Mouse (Mus musculus): Measurements from ENCODE around the gene Med28. TPM values are rescaled to one million over a fixed set of nuclear protein-coding genes. Genes with fewer than 3 reads are reported as not detected.

The Med28 gene
- total RNA-seq (2014; rRNA removed), result 65.0 and 86.6 TPM in 2 replicates
- polyA plus RNA-seq (2015; fragmentation: Nextera tagmentation; extraction: Ambion mirVana), result 277 and 325 TPM in 2 replicates

DNA sequence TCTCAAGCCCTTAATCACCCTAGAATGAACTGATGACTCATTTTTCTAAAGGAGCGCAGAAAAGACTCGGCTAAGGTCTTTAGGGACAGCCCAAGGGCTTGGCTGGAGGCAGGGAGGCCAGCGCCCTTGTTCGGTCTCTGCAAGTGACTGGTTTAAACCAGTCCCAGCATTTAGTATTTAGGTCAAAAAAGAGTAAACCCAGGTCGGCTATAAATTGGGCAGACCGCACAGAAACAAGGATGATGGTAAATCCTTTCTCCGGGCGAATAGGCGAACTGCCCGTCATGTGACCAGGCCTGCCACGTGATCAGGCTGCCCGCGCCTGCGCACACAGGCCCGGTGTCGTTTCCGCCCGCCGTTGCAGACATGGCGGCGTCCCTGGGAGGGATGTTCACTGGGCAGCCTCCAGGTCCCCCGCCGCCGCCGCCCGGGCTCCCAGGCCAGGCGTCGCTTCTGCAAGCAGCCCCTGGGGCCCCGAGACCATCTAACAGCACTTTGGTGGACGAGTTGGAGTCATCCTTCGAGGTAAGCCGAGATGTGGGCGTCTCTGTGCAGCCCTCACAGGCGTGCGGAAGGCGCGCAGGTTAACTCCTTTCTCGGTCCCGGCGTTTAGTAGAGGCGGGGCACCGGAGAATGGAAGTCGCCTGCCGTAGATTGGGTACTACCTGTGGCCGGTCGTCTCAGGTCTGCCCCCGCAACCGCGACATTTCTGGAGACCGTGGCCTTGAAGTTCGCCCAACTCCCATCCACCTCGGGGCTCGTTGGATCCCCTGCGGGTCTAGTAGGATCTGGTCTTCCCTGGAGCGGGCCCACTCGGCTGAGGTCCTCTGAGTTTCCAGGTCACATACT lies at the start of gene Med28:
Gene Med28 (plus strand): TSS at position 270 of the 849 bp plus-strand sequence.
- Histone ChIP-seq H3K27ac (ENCODE audit: low read depth, low read length) (peak within 1 kb of the TSS; percentile 86), H3K4me1 (ENCODE audit: insufficient read depth) (peaks cover 3% of the 10 kb centered on the region), H3K4me2 (ENCODE audit: low read depth) (peak within 1 kb of the TSS; percentile 94), H3K9me3 (ENCODE audit: low read length) (no peaks in the 10 kb centered on the region), H3K9ac (peak within 1 kb of the TSS; percentile 83), H3K36me3 (ENCODE audit: insufficient read depth) (peaks cover 7% of the 10 kb centered on the region), H3K27me3 (ENCODE audit: insufficient read depth, low read length) (no peaks in the 10 kb centered on the region), H3K4me3 (ENCODE audit: low read depth, low read length) (peak within 1 kb of the TSS; percentile 76)
- peak; percentile 96 for DNase-seq
- no peak for TF ChIP-seq CTCF (IDR thresholded peaks at IDR 0.05; ENCODE audit: low read depth)
- 2% methylated on average over 56 of the region's 56 CpGs for WGBS
- peak; percentile 98 for ATAC-seq

DNA sequence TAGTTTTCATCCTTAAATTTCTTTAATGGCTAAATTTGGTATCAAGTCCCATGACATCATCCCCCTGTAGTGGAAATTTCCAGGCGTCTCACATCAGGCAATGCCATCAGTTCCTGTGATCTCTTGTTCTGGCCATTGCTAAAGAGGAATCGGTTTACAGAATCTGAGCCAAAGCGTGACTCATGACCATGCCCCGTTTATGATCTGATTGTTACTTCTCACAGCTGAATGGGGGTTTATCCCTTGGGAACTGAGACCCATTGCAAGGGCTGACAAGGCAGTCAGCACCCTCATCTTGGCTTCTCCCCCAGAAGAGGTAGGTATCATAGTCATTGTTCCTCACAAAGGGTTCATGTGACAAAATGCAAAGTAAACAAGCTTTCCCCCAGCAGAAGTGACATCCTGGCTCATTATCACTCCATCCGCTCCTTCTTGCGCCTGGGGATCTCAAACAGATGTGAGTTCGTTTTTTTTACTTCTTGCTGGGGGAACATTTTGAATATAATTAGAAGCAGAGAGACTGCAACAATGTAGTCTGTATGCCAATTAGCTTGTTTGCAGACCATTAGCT lies 47.1 kb upstream of the Med28 start:
- Histone ChIP-seq H3K27ac (ENCODE audit: low read depth, low read length) (no peak overlapping the region), H3K36me3 (ENCODE audit: insufficient read depth) (no peaks in the 10 kb centered on the region), H3K4me2 (ENCODE audit: low read depth) (no peak overlapping the region), H3K9me3 (ENCODE audit: low read length) (no peaks in the 10 kb centered on the region), H3K27me3 (ENCODE audit: insufficient read depth, low read length) (no peaks in the 10 kb centered on the region), H3K4me1 (ENCODE audit: insufficient read depth) (no peaks in the 10 kb centered on the region), H3K9ac (no peak overlapping the region), H3K4me3 (ENCODE audit: low read depth, low read length) (no peak overlapping the region)
- no peak for TF ChIP-seq CTCF (IDR thresholded peaks at IDR 0.05; ENCODE audit: low read depth)
- ATAC-seq (no peak), DNase-seq (no peak)
- 32% methylated on average over 7 of the region's 7 CpGs for WGBS

DNA sequence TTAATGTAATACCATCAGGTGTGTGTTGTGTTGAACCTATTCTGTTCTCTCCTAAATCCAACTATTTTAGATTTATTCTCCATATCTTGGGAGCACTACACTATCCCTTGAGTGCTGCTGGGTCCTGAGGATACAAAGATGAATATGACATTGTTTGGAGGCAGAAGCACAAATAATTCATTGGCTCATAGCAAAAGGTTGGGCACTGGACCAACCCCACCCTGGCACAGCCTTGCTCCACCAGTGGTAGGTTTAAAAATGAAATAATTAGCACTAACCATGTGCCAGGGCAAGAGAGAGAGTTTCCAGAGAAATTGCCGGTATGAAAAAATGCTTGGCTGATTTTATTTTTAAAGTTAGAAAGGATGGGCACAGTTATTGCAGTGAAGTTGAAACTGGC lies 46.5 kb upstream of the Med28 start:
- Histone ChIP-seq H3K27me3 (ENCODE audit: insufficient read depth, low read length) (no peaks in the 10 kb centered on the region), H3K4me2 (ENCODE audit: low read depth) (no peak overlapping the region), H3K27ac (ENCODE audit: low read depth, low read length) (no peak overlapping the region), H3K4me3 (ENCODE audit: low read depth, low read length) (no peak overlapping the region), H3K36me3 (ENCODE audit: insufficient read depth) (no peaks in the 10 kb centered on the region), H3K4me1 (ENCODE audit: insufficient read depth) (no peaks in the 10 kb centered on the region), H3K9ac (no peak overlapping the region), H3K9me3 (ENCODE audit: low read length) (no peaks in the 10 kb centered on the region)
- TF ChIP-seq CTCF (IDR thresholded peaks at IDR 0.05; ENCODE audit: low read depth), result no peak
- DNase-seq (no peak), ATAC-seq (no peak)
- 55% methylated on average over 1 of the region's 1 CpGs for WGBS

DNA sequence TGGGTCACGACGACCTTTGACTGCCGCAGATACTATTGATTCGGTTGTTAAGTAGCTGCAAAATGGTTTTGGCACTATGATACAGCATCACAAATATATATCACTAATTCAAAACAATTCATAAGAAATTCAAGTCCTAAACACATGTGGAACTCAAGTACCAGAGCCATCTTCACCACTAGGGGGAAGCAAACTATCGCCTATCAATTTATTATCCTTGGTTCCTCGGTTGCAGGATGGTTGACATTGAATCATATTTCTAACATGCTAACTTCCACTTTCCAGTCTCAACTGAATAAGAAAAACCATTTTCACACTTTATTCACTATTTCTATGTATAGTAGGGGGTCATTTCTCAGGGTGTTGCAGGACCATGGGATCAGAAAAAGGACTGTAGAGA lies 45.8 kb upstream of the Med28 start:
- Histone ChIP-seq H3K27me3 (ENCODE audit: insufficient read depth, low read length) (no peaks in the 10 kb centered on the region), H3K4me1 (ENCODE audit: insufficient read depth) (no peaks in the 10 kb centered on the region), H3K4me2 (ENCODE audit: low read depth) (no peak overlapping the region), H3K9ac (no peak overlapping the region), H3K9me3 (ENCODE audit: low read length) (no peaks in the 10 kb centered on the region), H3K27ac (ENCODE audit: low read depth, low read length) (no peak overlapping the region), H3K36me3 (ENCODE audit: insufficient read depth) (no peaks in the 10 kb centered on the region), H3K4me3 (ENCODE audit: low read depth, low read length) (no peak overlapping the region)
- ATAC-seq (peak; percentile 71), DNase-seq (peak; percentile 88)
- 23% methylated on average over 6 of the region's 6 CpGs for WGBS
- peak; percentile 89 for TF ChIP-seq CTCF (IDR thresholded peaks at IDR 0.05; ENCODE audit: low read depth)

DNA sequence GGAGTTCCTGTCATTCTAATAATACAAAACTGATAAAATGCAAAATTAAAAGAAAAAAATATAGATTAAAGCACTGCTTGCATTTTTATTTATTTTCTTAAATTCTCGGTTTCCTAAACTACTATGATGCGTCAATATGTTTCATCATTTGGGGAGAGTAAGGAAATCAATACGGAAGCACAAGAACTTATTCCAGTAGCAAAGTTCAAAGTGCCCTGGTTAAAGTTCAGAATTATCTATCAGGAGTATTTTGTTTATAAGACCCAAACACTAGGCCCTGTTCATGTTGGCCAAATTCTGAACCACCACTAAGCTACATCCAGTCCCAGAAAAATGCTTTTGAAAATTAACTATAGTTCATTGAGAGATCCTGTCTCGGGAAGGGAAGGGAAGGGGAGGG lies 45.3 kb upstream of the Med28 start:
- no peak for TF ChIP-seq CTCF (IDR thresholded peaks at IDR 0.05; ENCODE audit: low read depth)
- ATAC-seq, result no peak
- H3K36me3 ChIP-seq (ENCODE audit: insufficient read depth), result no peaks in the 10 kb centered on the region

DNA sequence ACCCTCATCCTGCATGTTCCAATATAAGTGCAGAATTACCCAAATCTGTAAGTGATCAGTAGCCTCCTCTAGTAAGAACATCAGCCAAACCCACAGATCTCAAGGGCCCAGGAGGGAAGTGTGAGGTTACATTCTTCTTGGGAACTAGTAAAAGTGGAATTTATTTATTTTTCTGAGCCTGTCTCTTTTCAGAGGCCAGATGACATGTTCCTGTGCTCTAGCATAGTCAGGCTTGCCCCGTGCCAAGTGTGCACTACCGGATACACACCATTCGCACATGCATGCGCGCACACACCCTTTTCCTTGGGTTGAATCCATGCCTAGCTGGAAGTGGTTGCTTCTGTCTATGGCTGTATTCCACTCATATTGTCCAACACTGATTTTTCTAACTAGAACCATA lies 44.3 kb upstream of the Med28 start:
- Histone ChIP-seq H3K9ac (no peak overlapping the region), H3K4me1 (ENCODE audit: insufficient read depth) (no peaks in the 10 kb centered on the region), H3K4me2 (ENCODE audit: low read depth) (no peak overlapping the region), H3K36me3 (ENCODE audit: insufficient read depth) (no peaks in the 10 kb centered on the region), H3K27me3 (ENCODE audit: insufficient read depth, low read length) (no peaks in the 10 kb centered on the region), H3K4me3 (ENCODE audit: low read depth, low read length) (no peak overlapping the region), H3K9me3 (ENCODE audit: low read length) (no peaks in the 10 kb centered on the region), H3K27ac (ENCODE audit: low read depth, low read length) (no peak overlapping the region)
- DNase-seq, result no peak
- WGBS, result 72% methylated on average over 5 of the region's 5 CpGs
- TF ChIP-seq CTCF (IDR thresholded peaks at IDR 0.05; ENCODE audit: low read depth), result no peak
- no peak; the same call in 1 of the 2 replicates for ATAC-seq

More for the DNA sequence above, 45.3 kb upstream of the Med28 start:
- H3K4me1 ChIP-seq (ENCODE audit: insufficient read depth), result no peaks in the 10 kb centered on the region
- no peak overlapping the region for H3K4me2 ChIP-seq (ENCODE audit: low read depth)
- no peak overlapping the region for H3K27ac ChIP-seq (ENCODE audit: low read depth, low read length)
- no peak for DNase-seq
- H3K27me3 ChIP-seq (ENCODE audit: insufficient read depth, low read length), result no peaks in the 10 kb centered on the region
- WGBS, result 77% methylated on average over 3 of the region's 4 CpGs
- H3K4me3 ChIP-seq (ENCODE audit: low read depth, low read length), result no peak overlapping the region
- H3K9ac ChIP-seq, result no peak overlapping the region
- no peaks in the 10 kb centered on the region for H3K9me3 ChIP-seq (ENCODE audit: low read length)

DNA sequence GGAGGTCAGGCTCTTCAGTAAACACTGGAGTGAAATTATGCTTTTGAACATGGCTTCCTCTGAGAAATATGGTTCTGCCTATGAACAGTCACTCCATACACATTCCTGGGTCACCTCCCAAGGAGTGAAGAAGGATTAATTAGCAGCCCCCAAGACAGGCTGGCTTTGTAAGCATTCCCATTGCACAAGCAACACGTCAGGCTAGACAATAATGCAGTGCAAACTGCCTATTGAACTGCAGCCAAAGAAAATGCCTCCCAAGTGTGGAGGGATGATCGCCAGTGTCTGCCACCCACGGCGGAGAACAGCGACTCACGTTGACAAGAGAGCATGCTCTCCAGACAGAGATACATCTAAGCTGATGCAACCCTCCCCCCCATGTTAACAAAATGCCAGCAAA lies 43.7 kb upstream of the Med28 start:
- peak; percentile 69 for ATAC-seq
- Histone ChIP-seq H3K27ac (ENCODE audit: low read depth, low read length) (no peak overlapping the region), H3K9ac (no peak overlapping the region), H3K9me3 (ENCODE audit: low read length) (no peaks in the 10 kb centered on the region), H3K27me3 (ENCODE audit: insufficient read depth, low read length) (no peaks in the 10 kb centered on the region), H3K4me3 (ENCODE audit: low read depth, low read length) (no peak overlapping the region), H3K4me2 (ENCODE audit: low read depth) (no peak overlapping the region), H3K36me3 (ENCODE audit: insufficient read depth) (no peaks in the 10 kb centered on the region), H3K4me1 (ENCODE audit: insufficient read depth) (no peaks in the 10 kb centered on the region)
- DNase-seq, result peak; percentile 25
- TF ChIP-seq CTCF (IDR thresholded peaks at IDR 0.05; ENCODE audit: low read depth), result no peak
- WGBS, result 3% methylated on average over 6 of the region's 6 CpGs

All from forebrain, postnatal 0 days (tissue).